Mouse (Mus musculus): ENCODE measurements at regions not wholly inside any gene's neighbourhood (a gene's known extent, or its start where the extent isn't known, plus 50 kb on each side); places are given as distances from the start of the nearest gene placed in this dataset.

GRCm38 (mm10) chr3:130913812-130914211, 183.6 kb upstream of the Rpl34 start:
- no peak overlapping the region for H3K27ac ChIP-seq (ENCODE audit: low read depth, low read length)
- no peak overlapping the region for H3K4me2 ChIP-seq (ENCODE audit: low read length)
- 72% methylated on average over 7 of the region's 7 CpGs for WGBS
- no peak for ATAC-seq
- H3K4me3 ChIP-seq (ENCODE audit: low read length), result no peak overlapping the region
- H3K9ac ChIP-seq (ENCODE audit: low read depth, low read length), result no peak overlapping the region
- H3K9me3 ChIP-seq (ENCODE audit: control insufficient read depth, low read length), result no peaks in the 10 kb centered on the region
- no peaks in the 10 kb centered on the region for H3K27me3 ChIP-seq (replicated peaks; ENCODE audit: control insufficient read depth, insufficient read depth, low read length)
- no peaks in the 10 kb centered on the region for H3K36me3 ChIP-seq (ENCODE audit: control insufficient read depth, insufficient read depth, low read length)
- H3K4me1 ChIP-seq (ENCODE audit: control insufficient read depth, insufficient read depth, low read depth, low read length), result no peaks in the 10 kb centered on the region

DNA sequence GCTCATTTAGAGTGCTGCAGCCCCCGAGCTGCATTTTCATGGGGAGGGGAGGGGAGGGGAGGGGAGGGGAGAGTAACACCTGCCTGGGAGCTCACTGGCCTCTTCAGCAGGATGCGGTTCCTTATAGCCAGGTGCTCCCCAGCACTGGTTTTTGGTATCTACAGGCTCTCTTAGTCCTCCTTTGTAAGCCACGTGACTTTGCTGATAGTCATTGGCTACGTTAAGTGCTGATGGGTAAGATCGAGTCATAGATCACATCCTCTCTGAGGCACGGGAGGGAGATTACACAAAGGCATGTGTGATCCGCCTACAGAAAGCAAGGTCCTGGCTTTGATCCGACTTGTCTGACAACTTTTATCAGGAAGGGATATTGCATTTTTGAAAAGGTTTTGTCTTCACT, 174.9 kb upstream of the Rpl34 start:
- Histone ChIP-seq H3K9me3 (ENCODE audit: control insufficient read depth, low read length) (no peaks in the 10 kb centered on the region), H3K36me3 (ENCODE audit: control insufficient read depth, insufficient read depth, low read length) (no peaks in the 10 kb centered on the region), H3K4me3 (ENCODE audit: low read length) (no peak overlapping the region), H3K27me3 (replicated peaks; ENCODE audit: control insufficient read depth, insufficient read depth, low read length) (no peaks in the 10 kb centered on the region), H3K4me2 (ENCODE audit: low read length) (no peak overlapping the region), H3K9ac (ENCODE audit: low read depth, low read length) (no peak overlapping the region), H3K4me1 (ENCODE audit: control insufficient read depth, insufficient read depth, low read depth, low read length) (no peaks in the 10 kb centered on the region), H3K27ac (ENCODE audit: low read depth, low read length) (no peak overlapping the region)
- ATAC-seq, result no peak
- 65% methylated on average over 8 of the region's 8 CpGs for WGBS

DNA sequence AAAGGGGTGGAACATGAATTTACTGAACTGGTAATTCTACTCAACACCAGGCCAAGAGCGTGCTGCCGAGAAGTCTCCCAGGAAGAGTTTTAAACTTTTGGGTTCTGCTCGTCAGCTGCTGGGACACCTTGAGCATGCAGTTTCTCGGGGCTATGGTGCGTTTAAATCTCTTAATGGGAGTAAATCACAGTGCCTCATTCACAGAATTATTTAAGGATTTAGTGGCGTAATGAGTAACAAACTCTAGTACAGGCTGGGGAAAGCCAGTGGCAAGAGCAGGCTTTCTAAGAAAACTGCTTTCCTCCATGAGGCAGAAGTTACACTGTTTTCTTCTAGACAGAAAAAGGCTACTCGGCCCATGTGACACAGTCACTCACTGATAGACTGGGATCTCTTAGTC, 173.1 kb upstream of the Rpl34 start:
- no peak overlapping the region for H3K4me2 ChIP-seq (ENCODE audit: low read length)
- H3K4me3 ChIP-seq (ENCODE audit: low read length), result no peak overlapping the region
- WGBS, result 92% methylated on average over 7 of the region's 7 CpGs
- H3K27me3 ChIP-seq (replicated peaks; ENCODE audit: control insufficient read depth, insufficient read depth, low read length), result no peaks in the 10 kb centered on the region
- no peak overlapping the region for H3K9ac ChIP-seq (ENCODE audit: low read depth, low read length)
- ATAC-seq, result no peak
- H3K4me1 ChIP-seq (ENCODE audit: control insufficient read depth, insufficient read depth, low read depth, low read length), result no peaks in the 10 kb centered on the region
- no peak overlapping the region for H3K27ac ChIP-seq (ENCODE audit: low read depth, low read length)
- H3K9me3 ChIP-seq (ENCODE audit: control insufficient read depth, low read length), result no peaks in the 10 kb centered on the region
- no peaks in the 10 kb centered on the region for H3K36me3 ChIP-seq (ENCODE audit: control insufficient read depth, insufficient read depth, low read length)

GRCm38 (mm10) chr3:130902376-130902775, 172.2 kb upstream of the Rpl34 start:
- H3K9ac ChIP-seq (ENCODE audit: low read depth, low read length), result no peak overlapping the region
- no peak for ATAC-seq
- 79% methylated on average over 7 of the region's 7 CpGs for WGBS

DNA sequence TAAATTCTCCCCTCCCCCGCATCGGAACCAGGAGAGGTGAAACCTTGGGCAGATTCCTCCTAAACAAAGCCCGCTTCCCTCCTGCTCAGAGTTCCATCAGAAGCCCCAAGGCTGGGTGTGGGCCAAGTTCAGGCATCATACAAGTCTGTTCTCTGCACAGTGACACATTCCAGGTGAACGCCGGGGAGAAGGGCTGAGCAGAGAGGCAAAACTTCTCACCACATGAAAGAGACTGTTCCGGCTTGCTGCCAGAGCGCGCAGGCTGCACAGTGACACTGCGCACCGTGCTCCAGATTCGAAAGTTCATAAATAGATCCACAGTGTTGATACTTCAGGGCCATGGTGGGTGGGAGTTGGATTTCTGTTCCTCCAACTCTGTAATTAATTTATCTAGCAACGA, 171.1 kb upstream of the Rpl34 start:
- no peaks in the 10 kb centered on the region for H3K9me3 ChIP-seq (ENCODE audit: control insufficient read depth, low read length)
- ATAC-seq, result no peak
- H3K36me3 ChIP-seq (ENCODE audit: control insufficient read depth, insufficient read depth, low read length), result no peaks in the 10 kb centered on the region
- H3K27ac ChIP-seq (ENCODE audit: low read depth, low read length), result no peak overlapping the region
- no peak overlapping the region for H3K9ac ChIP-seq (ENCODE audit: low read depth, low read length)
- 86% methylated on average over 12 of the region's 12 CpGs for WGBS
- no peaks in the 10 kb centered on the region for H3K27me3 ChIP-seq (replicated peaks; ENCODE audit: control insufficient read depth, insufficient read depth, low read length)
- no peak overlapping the region for H3K4me2 ChIP-seq (ENCODE audit: low read length)
- no peaks in the 10 kb centered on the region for H3K4me1 ChIP-seq (ENCODE audit: control insufficient read depth, insufficient read depth, low read depth, low read length)
- no peak overlapping the region for H3K4me3 ChIP-seq (ENCODE audit: low read length)

More at GRCm38 (mm10) chr3:130902376-130902775, 172.2 kb upstream of the Rpl34 start:
- Histone ChIP-seq H3K27ac (ENCODE audit: low read depth, low read length) (no peak overlapping the region), H3K4me3 (ENCODE audit: low read length) (no peak overlapping the region), H3K9me3 (ENCODE audit: control insufficient read depth, low read length) (no peaks in the 10 kb centered on the region), H3K4me1 (ENCODE audit: control insufficient read depth, insufficient read depth, low read depth, low read length) (no peaks in the 10 kb centered on the region), H3K4me2 (ENCODE audit: low read length) (no peak overlapping the region), H3K36me3 (ENCODE audit: control insufficient read depth, insufficient read depth, low read length) (no peaks in the 10 kb centered on the region), H3K27me3 (replicated peaks; ENCODE audit: control insufficient read depth, insufficient read depth, low read length) (no peaks in the 10 kb centered on the region)

DNA sequence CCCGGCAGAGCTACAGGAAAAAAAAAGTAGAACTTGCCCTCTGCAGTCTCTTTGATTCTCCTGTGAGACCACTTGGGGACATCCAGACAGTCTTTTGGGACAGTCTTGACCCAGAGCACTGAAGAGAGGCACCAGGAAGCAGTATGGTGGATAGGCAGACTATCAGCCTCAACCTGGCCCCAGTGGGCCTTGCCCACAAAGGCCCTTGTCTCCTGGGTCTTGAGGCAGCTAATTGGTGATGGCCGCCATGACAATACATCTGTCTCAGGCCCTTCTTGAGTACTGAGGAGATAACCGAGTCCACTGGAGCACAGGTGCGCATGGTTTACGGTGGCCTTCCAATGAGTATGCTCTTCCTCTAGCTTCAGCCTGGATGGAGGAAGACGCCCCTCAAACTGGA, 170.6 kb upstream of the Rpl34 start:
- no peaks in the 10 kb centered on the region for H3K36me3 ChIP-seq (ENCODE audit: control insufficient read depth, insufficient read depth, low read length)
- H3K4me1 ChIP-seq (ENCODE audit: control insufficient read depth, insufficient read depth, low read depth, low read length), result no peaks in the 10 kb centered on the region
- no peak overlapping the region for H3K27ac ChIP-seq (ENCODE audit: low read depth, low read length)
- H3K9ac ChIP-seq (ENCODE audit: low read depth, low read length), result no peak overlapping the region
- H3K27me3 ChIP-seq (replicated peaks; ENCODE audit: control insufficient read depth, insufficient read depth, low read length), result no peaks in the 10 kb centered on the region
- H3K4me3 ChIP-seq (ENCODE audit: low read length), result no peak overlapping the region
- H3K4me2 ChIP-seq (ENCODE audit: low read length), result no peak overlapping the region
- 94% methylated on average over 6 of the region's 6 CpGs for WGBS
- no peak for ATAC-seq
- no peaks in the 10 kb centered on the region for H3K9me3 ChIP-seq (ENCODE audit: control insufficient read depth, low read length)

DNA sequence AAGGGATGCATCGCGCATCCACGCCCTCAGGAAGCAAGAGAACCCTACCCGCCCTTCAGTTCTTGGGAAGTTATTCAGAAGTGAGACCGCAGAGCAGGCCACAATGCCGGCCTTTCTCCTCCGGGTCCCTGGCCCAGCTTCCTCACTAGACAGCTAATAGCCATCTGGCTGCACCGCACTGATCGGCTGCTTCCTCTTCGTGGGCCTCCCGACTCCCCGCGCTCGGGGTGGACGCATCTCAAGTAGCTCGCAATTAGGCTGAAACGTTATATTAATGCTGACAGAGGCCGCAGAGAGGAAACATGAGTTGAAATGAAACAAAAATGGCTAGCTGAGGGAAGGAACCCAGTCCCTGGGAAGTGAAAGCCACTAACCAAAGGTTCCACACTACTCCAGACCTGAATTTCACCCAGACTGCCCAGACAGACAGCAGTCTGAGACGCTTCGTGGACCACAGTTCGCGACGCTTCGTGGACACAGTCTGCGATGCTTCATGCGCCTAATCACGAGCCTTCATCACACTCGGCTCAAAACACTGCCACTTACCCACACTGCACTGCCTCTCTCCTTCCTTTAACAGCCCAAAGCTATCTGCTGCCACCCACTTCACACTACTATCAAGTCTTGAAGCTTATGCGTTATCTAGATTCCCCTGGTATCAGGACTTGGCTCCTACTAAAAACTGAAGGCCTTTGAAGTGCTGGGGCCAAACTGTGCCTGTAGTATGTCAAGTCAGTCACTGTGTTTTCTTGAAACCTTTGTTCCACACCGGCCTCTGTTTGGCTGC, 170.0 kb upstream of the Rpl34 start:
- Histone ChIP-seq H3K4me3 (ENCODE audit: low read length) (no peak overlapping the region), H3K27ac (ENCODE audit: low read depth, low read length) (no peak overlapping the region), H3K36me3 (ENCODE audit: control insufficient read depth, insufficient read depth, low read length) (no peaks in the 10 kb centered on the region), H3K4me1 (ENCODE audit: control insufficient read depth, insufficient read depth, low read depth, low read length) (no peaks in the 10 kb centered on the region), H3K9me3 (ENCODE audit: control insufficient read depth, low read length) (no peaks in the 10 kb centered on the region), H3K9ac (ENCODE audit: low read depth, low read length) (no peak overlapping the region), H3K4me2 (ENCODE audit: low read length) (no peak overlapping the region), H3K27me3 (replicated peaks; ENCODE audit: control insufficient read depth, insufficient read depth, low read length) (no peaks in the 10 kb centered on the region)
- WGBS, result 74% methylated on average over 30 of the region's 30 CpGs
- ATAC-seq, result no peak

DNA sequence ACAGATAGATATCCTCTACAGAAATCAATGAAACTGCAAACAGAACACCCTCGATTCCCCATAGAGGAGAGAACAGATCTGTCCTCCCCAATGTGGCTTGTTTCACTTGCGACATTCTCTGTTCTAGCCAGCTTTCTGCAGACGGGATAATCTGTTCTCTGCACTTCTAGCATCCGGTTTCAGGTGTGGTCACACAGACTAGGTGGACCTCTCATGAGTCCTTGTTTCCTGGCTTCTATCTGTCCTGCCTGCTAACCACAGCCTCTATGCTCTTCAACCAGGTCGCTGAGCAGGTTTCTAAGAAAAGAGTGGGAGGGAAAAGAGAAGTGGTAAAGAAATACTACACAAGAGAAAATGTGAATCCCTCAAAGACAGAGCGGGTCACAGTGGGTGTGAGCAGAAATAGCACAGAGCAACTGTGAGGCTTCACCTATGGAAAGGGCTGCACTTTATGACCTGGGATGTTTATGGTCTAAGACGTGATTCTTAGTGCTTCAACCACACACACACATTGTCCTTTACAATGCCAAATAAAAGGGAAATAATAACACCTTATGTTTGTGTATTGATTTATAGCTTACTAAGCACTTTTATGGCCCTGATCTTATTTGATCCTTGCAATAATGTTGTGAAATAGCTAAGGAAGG, 164.1 kb upstream of the Rpl34 start:
- ATAC-seq, result no peak
- Histone ChIP-seq H3K36me3 (ENCODE audit: control insufficient read depth, insufficient read depth, low read length) (no peaks in the 10 kb centered on the region), H3K4me3 (ENCODE audit: low read length) (no peak overlapping the region), H3K9me3 (ENCODE audit: control insufficient read depth, low read length) (no peaks in the 10 kb centered on the region), H3K4me2 (ENCODE audit: low read length) (no peak overlapping the region), H3K4me1 (ENCODE audit: control insufficient read depth, insufficient read depth, low read depth, low read length) (no peaks in the 10 kb centered on the region), H3K27me3 (replicated peaks; ENCODE audit: control insufficient read depth, insufficient read depth, low read length) (no peaks in the 10 kb centered on the region), H3K27ac (ENCODE audit: low read depth, low read length) (no peak overlapping the region), H3K9ac (ENCODE audit: low read depth, low read length) (no peak overlapping the region)
- WGBS, result 86% methylated on average over 7 of the region's 7 CpGs

DNA sequence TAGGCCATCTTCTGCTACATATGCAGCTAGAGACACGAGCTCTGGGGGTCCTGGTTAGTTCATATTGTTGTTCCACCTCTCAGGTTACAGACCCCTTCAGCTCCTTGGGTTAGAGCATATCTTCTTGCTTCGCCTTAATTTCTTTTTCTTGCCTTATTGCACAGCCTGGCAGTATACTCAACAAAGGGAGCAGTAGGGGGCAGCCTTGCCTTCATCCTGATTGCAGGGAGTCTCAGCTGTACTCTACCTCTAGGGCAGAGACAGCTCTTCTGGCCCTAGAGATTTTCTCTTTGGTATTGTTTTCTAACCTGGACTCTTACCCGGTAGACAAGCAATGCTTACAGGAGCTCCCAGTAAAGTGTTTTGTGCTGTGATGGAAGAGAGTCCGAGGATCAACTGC, 161.1 kb upstream of the Rpl34 start:
- Histone ChIP-seq H3K9ac (ENCODE audit: low read depth, low read length) (no peak overlapping the region), H3K4me1 (ENCODE audit: control insufficient read depth, insufficient read depth, low read depth, low read length) (no peaks in the 10 kb centered on the region), H3K9me3 (ENCODE audit: control insufficient read depth, low read length) (peaks cover 2% of the 10 kb centered on the region), H3K27me3 (replicated peaks; ENCODE audit: control insufficient read depth, insufficient read depth, low read length) (no peaks in the 10 kb centered on the region), H3K36me3 (ENCODE audit: control insufficient read depth, insufficient read depth, low read length) (no peaks in the 10 kb centered on the region), H3K4me2 (ENCODE audit: low read length) (no peak overlapping the region), H3K4me3 (ENCODE audit: low read length) (no peak overlapping the region), H3K27ac (ENCODE audit: low read depth, low read length) (no peak overlapping the region)
- WGBS, result 83% methylated on average over 4 of the region's 4 CpGs
- no peak for ATAC-seq
